Mouse (Mus musculus): Measurements from ENCODE around the gene Olfr330. TPM values are rescaled to one million over a fixed set of nuclear protein-coding genes. Genes with fewer than 3 reads are reported as not detected.

Gene Olfr330
- total RNA-seq (2023), result not detected

GRCm38 (mm10) chr11:58534736-58535135, at the start of gene Olfr330:
Gene Olfr330, minus strand, starts transcription at chr11:58534836.

GRCm38 (mm10) chr11:58577430-58577829, 42.8 kb upstream of the Olfr330 start, which contains the start of gene Olfr325:
Gene Olfr325, plus strand, starts transcription at chr11:58577730.

GRCm38 (mm10) chr11:58570405-58570804, 35.8 kb upstream of the Olfr330 start, which contains the start of gene Olfr224:
Gene Olfr224, minus strand, starts transcription at chr11:58570553.

GRCm38 (mm10) chr11:58555536-58555935, 20.9 kb upstream of the Olfr330 start, which contains the start of gene Olfr328:
Gene Olfr328, minus strand, starts transcription at chr11:58555636.

GRCm38 (mm10) chr11:58546322-58546721, 11.7 kb upstream of the Olfr330 start, which contains the start of gene Olfr329-ps:
Gene Olfr329-ps, minus strand, starts transcription at chr11:58546422.

GRCm38 (mm10) chr11:58502472-58502871, 32.2 kb downstream of the Olfr330 start, which contains the start of gene Olfr331:
Gene Olfr331, minus strand, starts transcription at chr11:58502572.

GRCm38 (mm10) chr11:58492455-58492854, 42.2 kb downstream of the Olfr330 start, which contains the start of gene Olfr332:
Gene Olfr332, minus strand, starts transcription at chr11:58492555.

Other genes starting within 250 kb of the Olfr330 start
- gene Zfp692, start 227.8 kb downstream of the Olfr330 start, total RNA-seq (2023), result 10 to 100 TPM; 11.9 to 17.1 TPM
- gene Zfp672, start 204.5 kb downstream of the Olfr330 start, total RNA-seq (2023), result 10 to 100 TPM; 24.5 to 25.0 TPM
- gene Sh3bp5l, start 204.1 kb downstream of the Olfr330 start, total RNA-seq (2023), result 10 to 100 TPM; 22.2 to 28.4 TPM
- not detected for gene Lypd8, start 155.8 kb downstream of the Olfr330 start, total RNA-seq (2023)
- not detected for gene 1810065E05Rik, start 113.7 kb downstream of the Olfr330 start, total RNA-seq (2023)
- not detected for gene Gm12253, start 102.3 kb downstream of the Olfr330 start, total RNA-seq (2023)
- not detected for gene Lypd9, start 81.9 kb downstream of the Olfr330 start, total RNA-seq (2023)
- gene Olfr30, start 72.6 kb downstream of the Olfr330 start, total RNA-seq (2023), result not detected
- gene Olfr332, start 42.3 kb downstream of the Olfr330 start, total RNA-seq (2023), result not detected
- not detected for gene Olfr331, start 32.3 kb downstream of the Olfr330 start, total RNA-seq (2023)
- not detected for gene Olfr329-ps, start 11.6 kb upstream of the Olfr330 start, total RNA-seq (2023)
- gene Olfr328, start 20.8 kb upstream of the Olfr330 start, total RNA-seq (2023), result under 1 TPM in 1 of 2 experiments, not detected in 1; 0.15 TPM
- not detected for gene Olfr224, start 35.7 kb upstream of the Olfr330 start, total RNA-seq (2023)
- not detected for gene Olfr325, start 42.9 kb upstream of the Olfr330 start, total RNA-seq (2023)
- gene Olfr324, start 60.3 kb upstream of the Olfr330 start, total RNA-seq (2023), result not detected
- gene 2210407C18Rik, start 81.2 kb upstream of the Olfr330 start, total RNA-seq (2023), result not detected
- gene Olfr323, start 95.7 kb upstream of the Olfr330 start, total RNA-seq (2023), result not detected
- gene Trim58, start 105.6 kb upstream of the Olfr330 start, total RNA-seq (2023), result 1 to 10 TPM; 1.4 to 2.2 TPM
- under 1 TPM in 1 of 2 experiments, not detected in 1; 0.11 TPM for gene Olfr322, start 123.9 kb upstream of the Olfr330 start, total RNA-seq (2023)
- not detected for gene Olfr320, start 146.3 kb upstream of the Olfr330 start, total RNA-seq (2023)
- not detected for gene Olfr319, start 164.3 kb upstream of the Olfr330 start, total RNA-seq (2023)
- gene Olfr318, start 189.2 kb upstream of the Olfr330 start, total RNA-seq (2023), result under 1 TPM; 0.15 TPM
- not detected for gene Olfr317, start 204.4 kb upstream of the Olfr330 start, total RNA-seq (2023)
- gene Olfr316, start 217.9 kb upstream of the Olfr330 start, total RNA-seq (2023), result not detected
- not detected for gene Olfr315, start 238.4 kb upstream of the Olfr330 start, total RNA-seq (2023)
- gene Olfr314, start 248.1 kb upstream of the Olfr330 start, total RNA-seq (2023), result not detected

Data from neutrophil, adult 83 days (primary cell).